Mouse (Mus musculus): ENCODE results near the gene Lyzl4.

DNA sequence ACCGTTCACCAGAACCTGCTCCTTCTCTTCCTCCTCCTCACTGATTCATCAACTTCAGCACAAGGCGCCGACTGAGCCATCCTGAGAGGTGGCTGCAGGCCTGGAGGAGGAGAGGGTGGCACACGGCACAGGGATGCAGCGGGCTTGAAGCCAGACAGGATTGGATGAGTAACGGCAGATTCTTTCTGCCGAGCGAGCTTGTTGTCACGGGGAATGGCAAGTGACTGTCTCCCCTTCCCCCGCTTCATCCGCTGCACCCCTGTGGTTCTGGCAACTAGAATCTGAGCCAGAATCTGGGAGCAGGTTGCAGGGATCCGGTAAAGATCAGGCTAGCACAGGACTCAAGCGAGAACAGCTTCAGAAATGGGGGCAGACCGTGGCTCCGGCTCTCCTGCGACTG is 2.1 kb downstream of the Lyzl4 start:
- TF ChIP-seq CTCF (IDR thresholded peaks at IDR 0.05; ENCODE audit: low read depth, low read length) (no peak), POLR2A (IDR thresholded peaks at IDR 0.05; ENCODE audit: borderline replicate concordance, low read depth, low read length) (no peak)
